Mouse (Mus musculus): ENCODE results near the gene Dll4. TPM values are rescaled to one million over a fixed set of nuclear protein-coding genes. Genes with fewer than 3 reads are reported as not detected.

Dll4 gene
- polyA plus RNA-seq, 1 experiment from 2014 or later = 3.9 TPM

GRCm38 (mm10) chr2:119312380-119312958, 13.1 kb upstream of the Dll4 start:
- no peaks in the 10 kb centered on the region for H3K36me3 ChIP-seq

GRCm38 (mm10) chr2:119313780-119314479, 11.7 kb upstream of the Dll4 start:
- H3K4me2 ChIP-seq = no peak overlapping the region
- H3K9me3 ChIP-seq (replicated peaks) = no peaks in the 10 kb centered on the region
- 27% methylated on average over 10 of the region's 10 CpGs for whole genome bisulfite sequencing
- H3K4me1 ChIP-seq = peaks cover 6% of the 10 kb centered on the region; the same call in 1 of the 2 replicates
- peaks cover 46% of the 10 kb centered on the region for H3K27me3 ChIP-seq (replicated peaks)
- H3K4me3 ChIP-seq (replicated peaks) = no peak overlapping the region
- H3K9ac ChIP-seq (replicated peaks) = no peak overlapping the region
- ATAC-seq (ENCODE audit: low FRiP score) = no peak; the same call in 1 of the 2 replicates
- no peak overlapping the region for H3K27ac ChIP-seq (replicated peaks)
- H3K36me3 ChIP-seq = no peaks in the 10 kb centered on the region

More at GRCm38 (mm10) chr2:119312380-119312958, 13.1 kb upstream of the Dll4 start:
- H3K4me1 ChIP-seq = peaks cover 6% of the 10 kb centered on the region; the same call in 1 of the 2 replicates
- no peak overlapping the region for H3K4me3 ChIP-seq (replicated peaks)
- no peak for ATAC-seq (ENCODE audit: low FRiP score)
- peaks cover 32% of the 10 kb centered on the region for H3K27me3 ChIP-seq (replicated peaks)
- no peak overlapping the region for H3K9ac ChIP-seq (replicated peaks)
- H3K27ac ChIP-seq (replicated peaks) = no peak overlapping the region
- 8% methylated on average over 2 of the region's 2 CpGs for whole genome bisulfite sequencing
- no peaks in the 10 kb centered on the region for H3K9me3 ChIP-seq (replicated peaks)
- no peak overlapping the region for H3K4me2 ChIP-seq

GRCm38 (mm10) chr2:119314742-119315310, 10.8 kb upstream of the Dll4 start:
- no peak overlapping the region for H3K9ac ChIP-seq (replicated peaks)
- WGBS = 62% methylated on average over 12 of the region's 12 CpGs

GRCm38 (mm10) chr2:119318043-119318710, 7.4 kb upstream of the Dll4 start:
- H3K36me3 ChIP-seq = no peaks in the 10 kb centered on the region
- H3K9me3 ChIP-seq (replicated peaks) = no peaks in the 10 kb centered on the region
- WGBS = 63% methylated on average over 3 of the region's 3 CpGs
- no peak overlapping the region for H3K27ac ChIP-seq (replicated peaks)
- peaks cover 27% of the 10 kb centered on the region for H3K4me1 ChIP-seq
- no peak overlapping the region for H3K4me3 ChIP-seq (replicated peaks)
- no peak for ATAC-seq (ENCODE audit: low FRiP score)
- no peak overlapping the region for H3K4me2 ChIP-seq
- H3K9ac ChIP-seq (replicated peaks) = no peak overlapping the region
- peaks cover 78% of the 10 kb centered on the region for H3K27me3 ChIP-seq (replicated peaks)

More at GRCm38 (mm10) chr2:119314742-119315310, 10.8 kb upstream of the Dll4 start:
- Histone ChIP-seq H3K27ac (replicated peaks) (no peak overlapping the region), H3K36me3 (no peaks in the 10 kb centered on the region), H3K4me3 (replicated peaks) (no peak overlapping the region), H3K4me1 (peaks cover 6% of the 10 kb centered on the region; the same call in 1 of the 2 replicates), H3K27me3 (replicated peaks) (peaks cover 50% of the 10 kb centered on the region), H3K4me2 (no peak overlapping the region), H3K9me3 (replicated peaks) (no peaks in the 10 kb centered on the region)
- ATAC-seq (ENCODE audit: low FRiP score) = no peak

GRCm38 (mm10) chr2:119320571-119320970, 5.0 kb upstream of the Dll4 start:
- H3K4me3 ChIP-seq (replicated peaks) = no peak overlapping the region
- H3K9me3 ChIP-seq (replicated peaks) = no peaks in the 10 kb centered on the region
- H3K4me1 ChIP-seq = peaks cover 40% of the 10 kb centered on the region
- peaks cover 84% of the 10 kb centered on the region for H3K27me3 ChIP-seq (replicated peaks)
- H3K4me2 ChIP-seq = no peak overlapping the region
- 60% methylated on average over 8 of the region's 8 CpGs for WGBS
- no peak overlapping the region for H3K27ac ChIP-seq (replicated peaks)
- H3K9ac ChIP-seq (replicated peaks) = no peak overlapping the region
- ATAC-seq (ENCODE audit: low FRiP score) = no peak
- no peaks in the 10 kb centered on the region for H3K36me3 ChIP-seq

- Histone ChIP-seq H3K9ac (replicated peaks) (0 out of 2 replicates have a peak overlapping the region, but pooled peaks have one; percentile 36), H3K36me3 (no peaks in the 10 kb centered on the region), H3K4me2 (peak overlapping the region; percentile 78), H3K27ac (replicated peaks) (no peak overlapping the region), H3K9me3 (replicated peaks) (no peaks in the 10 kb centered on the region), H3K27me3 (replicated peaks) (peaks cover 90% of the 10 kb centered on the region), H3K4me1 (peaks cover 55% of the 10 kb centered on the region), H3K4me3 (replicated peaks) (peak overlapping the region; percentile 36)
- ATAC-seq (ENCODE audit: low FRiP score) = peak; percentile 29
- WGBS = 3% methylated on average over 48 of the region's 48 CpGs
These were observed 3.6 kb upstream of the Dll4 start for GRCm38 (mm10) chr2:119321771-119322586.

GRCm38 (mm10) chr2:119322587-119323300, 2.8 kb upstream of the Dll4 start:
- Histone ChIP-seq H3K9me3 (replicated peaks) (no peaks in the 10 kb centered on the region), H3K4me1 (peaks cover 61% of the 10 kb centered on the region), H3K27ac (replicated peaks) (no peak overlapping the region), H3K4me3 (replicated peaks) (peak overlapping the region; percentile 36), H3K36me3 (no peaks in the 10 kb centered on the region), H3K9ac (replicated peaks) (0 out of 2 replicates have a peak overlapping the region, but pooled peaks have one; percentile 36), H3K27me3 (replicated peaks) (peaks cover 90% of the 10 kb centered on the region), H3K4me2 (peak overlapping the region; percentile 78)
- 4% methylated on average over 39 of the region's 39 CpGs for WGBS
- ATAC-seq (ENCODE audit: low FRiP score) = peak; percentile 32

GRCm38 (mm10) chr2:119323866-119324575, 1.6 kb upstream of the Dll4 start:
- no peak overlapping the region for H3K27ac ChIP-seq (replicated peaks)
- H3K9ac ChIP-seq (replicated peaks) = no peak overlapping the region
- H3K4me2 ChIP-seq = peak overlapping the region; percentile 98
- no peaks in the 10 kb centered on the region for H3K36me3 ChIP-seq
- H3K9me3 ChIP-seq (replicated peaks) = no peaks in the 10 kb centered on the region
- H3K4me1 ChIP-seq = peaks cover 71% of the 10 kb centered on the region
- H3K4me3 ChIP-seq (replicated peaks) = peak overlapping the region; percentile 9; the same call in 1 of the 2 replicates
- 2% methylated on average over 32 of the region's 32 CpGs for WGBS
- peaks cover 91% of the 10 kb centered on the region for H3K27me3 ChIP-seq (replicated peaks)
- no peak for ATAC-seq (ENCODE audit: low FRiP score)

GRCm38 (mm10) chr2:119324576-119325318, 837 bp upstream of the Dll4 start:
- Histone ChIP-seq H3K9me3 (replicated peaks) (no peaks in the 10 kb centered on the region), H3K27me3 (replicated peaks) (peaks cover 91% of the 10 kb centered on the region), H3K27ac (replicated peaks) (no peak overlapping the region), H3K9ac (replicated peaks) (no peak overlapping the region), H3K4me3 (replicated peaks) (peak overlapping the region; percentile 50), H3K36me3 (no peaks in the 10 kb centered on the region), H3K4me2 (peak overlapping the region; percentile 98), H3K4me1 (peaks cover 76% of the 10 kb centered on the region)
- under 1% methylated on average over 32 of the region's 32 CpGs for WGBS
- ATAC-seq (ENCODE audit: low FRiP score) = no peak
